Mouse (Mus musculus) kidney, adult 11 months (tissue): Measurements from ENCODE around the gene Uxs1.
A peak's percentile ranks its signal among the peaks of the same experiment; 100 is the strongest.

Experiments
- DNase-seq: peaks from one replicate; pipeline ENCODE4 v3.0.0; 2022

Gene Uxs1

DNA sequence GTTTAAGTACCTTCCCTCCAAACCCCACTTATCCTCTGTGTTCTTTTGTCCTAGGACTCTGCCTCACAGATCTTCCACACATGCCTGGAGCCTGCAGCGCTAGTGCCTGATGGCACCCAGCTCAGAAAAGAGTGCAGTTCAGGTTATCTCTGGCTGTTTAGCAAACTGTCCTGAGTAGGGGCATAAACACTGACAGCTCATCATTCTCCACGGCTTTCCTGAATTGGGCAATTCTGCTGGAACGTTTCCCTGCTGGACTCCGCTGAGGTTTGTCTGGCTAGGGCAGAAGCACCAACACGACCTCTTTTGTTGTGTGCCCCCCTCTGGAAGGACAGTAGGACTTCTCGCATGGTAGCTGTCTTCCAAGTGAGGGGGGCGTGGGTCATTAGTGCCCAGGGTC, 109.6 kb downstream of the Uxs1 start:
- DNase-seq, result no peak

DNA sequence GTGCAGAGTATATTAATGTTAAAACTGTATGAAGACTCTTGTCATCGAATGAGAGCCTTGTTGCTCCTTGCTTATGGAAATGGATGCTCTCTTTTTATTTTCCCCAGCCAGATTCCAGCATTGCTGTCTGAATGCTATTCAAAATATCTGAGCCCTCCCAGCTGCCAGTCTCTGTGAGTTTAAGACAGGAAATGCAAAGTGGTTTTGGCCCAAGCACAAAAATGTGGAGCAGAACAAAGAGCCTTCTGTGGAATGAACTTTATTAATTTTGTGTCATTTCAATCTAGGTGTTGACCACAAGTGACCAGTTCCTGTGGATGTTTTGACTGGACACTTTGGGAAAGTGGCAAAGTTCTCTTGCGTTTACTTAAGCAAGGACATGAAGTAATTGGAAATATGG, 112.8 kb downstream of the Uxs1 start:
- DNase-seq, result peak; percentile 19

DNA sequence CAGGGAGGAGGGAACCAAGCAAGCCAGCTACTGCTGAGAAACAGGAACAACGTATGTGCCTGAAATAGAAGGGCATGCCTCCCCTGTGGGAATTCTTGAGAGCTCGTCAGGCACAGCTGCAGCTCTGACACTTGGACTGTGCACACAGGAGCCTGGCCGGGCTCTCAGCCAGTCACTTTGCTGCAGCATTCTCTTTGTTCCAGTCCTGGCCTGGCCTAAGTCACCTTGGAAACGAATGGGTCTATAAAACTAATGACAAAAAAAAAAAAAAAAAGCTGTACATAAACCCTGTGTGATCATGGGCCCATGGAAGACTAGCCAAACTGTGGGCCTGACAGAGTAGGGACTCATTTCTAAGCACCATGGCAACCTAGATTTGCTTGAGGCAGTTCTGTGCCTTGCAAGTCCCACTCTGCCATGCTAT, 129.0 kb downstream of the Uxs1 start:
- peak; percentile 17 for DNase-seq
